Mouse (Mus musculus) left cerebral cortex, adult 2 months (tissue): ENCODE data around the gene Tia1. TPM values are rescaled to one million over a fixed set of nuclear protein-coding genes. Genes with fewer than 3 reads are reported as not detected.

ENCODE experiments used
- DNase-seq, 2 experiments: peaks; one replicate each; pipeline ENCODE4 v3.0.0; 2021 to 2022; ENCODE audit warnings: low spot score in 2 of 2, mixed read lengths in 1 of 2; ENCODE audit errors: extremely low spot score in 1 of 2
- H3K27ac ChIP-seq: fragments of 200-600 bp; 2 replicates; pipeline ENCODE4 v1.8.1; 2022
- H3K4me3 ChIP-seq: fragments of 200-600 bp; 2 replicates; pipeline ENCODE4 v1.8.1; 2022
- CTCF ChIP-seq: fragments of 200-600 bp; IDR thresholded peaks from 2 replicates; pipeline ENCODE4 v1.8.1; 2022; ENCODE audit warnings: antibody characterized with exemption, mild to moderate bottlenecking, moderate library complexity
- intact Hi-C: fragments of 180-260 bp; cut with DNase I; formaldehyde crosslinking; loops from one replicate; pipeline ENCODE4 v1.15.1; 2025
- total RNA-seq, 2 experiments: library from RNA; stranded (reverse); gene quantifications; 2 replicates each; pipeline ENCODE4 v1.2.3; 2021

The Tia1 gene
- total RNA-seq, 2 experiments from 2014 or later = 117 to 119 TPM

- Histone ChIP-seq H3K27ac (peak overlapping the region; percentile 100), H3K4me3 (peak overlapping the region; percentile 69)
- no peak for TF ChIP-seq CTCF
- intact Hi-C loops = no loop called here
- DNase-seq = no peak
Measured at GRCm38 (mm10) chr6:86402681-86403607, 1.1 kb upstream of the Tia1 start.

DNA sequence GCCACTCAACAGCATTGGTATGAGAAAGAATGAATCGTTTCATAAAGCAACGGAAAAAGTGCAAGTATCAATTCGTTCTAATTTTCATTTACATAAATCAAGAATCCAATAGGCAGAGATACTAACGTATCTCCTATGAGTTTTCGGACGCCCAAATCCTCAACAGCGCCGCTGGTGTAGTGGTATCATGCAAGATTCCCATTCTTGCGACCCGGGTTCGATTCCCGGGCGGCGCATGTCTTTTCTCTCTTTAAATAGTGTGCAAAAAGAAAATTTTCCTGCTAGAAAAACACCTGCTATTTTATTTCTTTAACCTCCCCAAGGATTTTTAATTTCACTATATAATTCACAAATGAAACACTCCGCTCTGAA lies 305 bp upstream of the Tia1 start:
- Histone ChIP-seq H3K4me3 (peak overlapping the region; percentile 69), H3K27ac (peak overlapping the region; percentile 100)
- TF ChIP-seq CTCF = no peak; the same call in none of the 2 replicates
- intact Hi-C loops = loop anchor here (1.0 kb wide), 1 partner anchor 124 kb away; no protein-coding TSS in a partner anchor
- peak; percentile 88 to 94 for DNase-seq

DNA sequence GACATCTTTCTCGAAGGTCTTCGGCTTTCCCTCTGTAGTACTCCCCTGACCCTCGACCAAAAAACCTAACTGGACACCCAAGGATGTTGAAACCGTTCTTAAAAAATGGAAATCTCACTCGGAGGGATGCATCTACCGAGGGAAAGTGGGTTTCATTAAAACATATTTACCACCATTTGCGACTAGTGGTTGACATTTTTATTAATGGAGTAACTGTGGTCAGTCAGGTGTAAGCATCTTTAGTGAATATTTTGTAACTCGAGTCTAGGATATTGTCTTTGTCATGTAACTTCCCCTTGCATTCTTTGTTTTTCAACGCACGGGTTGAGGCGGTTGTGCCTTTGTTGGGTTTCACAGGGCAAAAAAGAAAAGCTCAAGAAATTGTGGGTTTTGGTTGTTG lies 977 bp downstream of the Tia1 start:
- intact Hi-C loops = loop anchor here (1.0 kb wide), 1 partner anchor 122 kb away; no protein-coding TSS in a partner anchor
- peak overlapping the region; percentile 100 for H3K27ac ChIP-seq
- DNase-seq = no peak
- H3K4me3 ChIP-seq = peak overlapping the region; percentile 69
- TF ChIP-seq CTCF = no peak

GRCm38 (mm10) chr6:86406306-86406705 lies 2.3 kb downstream of the Tia1 start:
- Histone ChIP-seq H3K4me3 (no peak overlapping the region), H3K27ac (no peak overlapping the region)
- no peak for TF ChIP-seq CTCF
- DNase-seq = no peak
- intact Hi-C loops = no loop called here

- DNase-seq = no peak
- Histone ChIP-seq H3K27ac (no peak overlapping the region), H3K4me3 (no peak overlapping the region)
- no peak for TF ChIP-seq CTCF
- intact Hi-C loops = no loop called here
Measured at GRCm38 (mm10) chr6:86418711-86419110, 14.7 kb downstream of the Tia1 start.

DNA sequence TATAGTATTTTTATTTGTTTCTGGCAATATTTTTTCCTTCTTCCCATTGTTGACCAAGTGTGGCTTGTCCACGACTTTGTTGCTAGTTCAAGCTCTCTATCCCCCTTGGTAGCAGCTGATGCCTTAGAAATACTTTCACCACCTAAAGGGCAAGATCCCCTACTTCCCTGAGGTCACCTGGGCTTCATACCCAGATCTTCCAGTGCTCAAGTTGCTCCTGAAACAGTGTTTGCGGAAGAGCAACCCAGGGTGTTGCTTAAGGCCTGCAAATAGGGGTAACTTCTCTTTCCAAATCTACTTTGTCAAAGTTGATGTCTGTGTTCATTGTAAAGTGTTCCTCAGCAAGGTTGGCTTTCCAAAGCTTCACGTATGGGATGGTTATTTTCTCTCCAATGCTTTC lies 15.2 kb downstream of the Tia1 start:
- Histone ChIP-seq H3K27ac (no peak overlapping the region), H3K4me3 (no peak overlapping the region)
- no peak for TF ChIP-seq CTCF
- no peak for DNase-seq
- intact Hi-C loops = no loop called here

- H3K27ac ChIP-seq = no peak overlapping the region
- no peak overlapping the region for H3K4me3 ChIP-seq
- DNase-seq = no peak
- TF ChIP-seq CTCF = peak; percentile 38
- intact Hi-C loops = no loop called here
Measured at GRCm38 (mm10) chr6:86420491-86420890, 16.5 kb downstream of the Tia1 start.

- no peak for DNase-seq
- Histone ChIP-seq H3K27ac (no peak within 1 kb of the TSS), H3K4me3 (no peak within 1 kb of the TSS)
- intact Hi-C loops = no loop called here
- TF ChIP-seq CTCF = no peak
Measured at GRCm38 (mm10) chr6:86426358-86426757, 22.3 kb downstream of the Tia1 start, which contains the start of gene Gm44790. Gene Gm44790, plus strand, starts transcription at chr6:86426658.

DNA sequence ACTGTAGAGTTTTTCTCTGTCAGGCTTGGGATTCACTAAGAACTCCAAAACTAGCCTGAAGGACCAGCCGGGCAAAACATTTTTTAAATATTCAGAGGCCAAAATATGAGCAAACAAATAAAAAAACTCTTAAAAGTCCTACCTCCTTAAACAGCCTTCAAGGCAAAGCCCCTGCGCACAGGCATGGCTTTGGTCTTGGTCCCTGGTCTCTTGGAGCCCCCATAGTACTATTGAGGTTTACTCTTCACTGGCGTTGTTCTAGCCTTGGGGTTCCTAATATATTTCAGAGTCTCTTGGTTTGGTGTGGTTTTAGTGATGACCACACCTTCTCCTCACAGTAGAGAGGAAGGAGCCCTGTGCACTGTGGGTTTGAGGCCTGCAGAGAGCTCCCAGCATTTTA lies 27.5 kb downstream of the Tia1 start:
- intact Hi-C loops = no loop called here
- no peak for DNase-seq
- TF ChIP-seq CTCF = no peak
- H3K27ac ChIP-seq = no peak overlapping the region
- H3K4me3 ChIP-seq = no peak overlapping the region

DNA sequence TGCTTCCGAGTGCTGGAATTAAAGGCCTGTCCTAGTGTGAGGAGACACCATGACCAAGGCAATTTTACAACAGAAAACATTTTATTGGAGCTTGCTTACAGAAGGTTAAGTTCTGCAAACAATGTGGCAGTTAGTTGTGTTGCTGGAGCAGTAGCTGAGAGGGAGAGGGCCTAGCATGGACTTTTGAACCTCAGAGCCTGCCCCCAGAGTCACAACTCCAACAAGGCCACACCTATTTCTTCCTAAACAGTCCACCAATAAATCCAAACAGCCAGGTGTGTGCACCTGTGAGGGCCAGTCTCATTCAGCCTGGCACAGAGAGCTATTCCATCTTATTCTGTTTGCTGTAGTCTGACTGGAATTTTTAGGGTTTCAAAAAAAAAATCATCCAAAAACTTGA lies 29.7 kb downstream of the Tia1 start:
- intact Hi-C loops = no loop called here
- no peak for TF ChIP-seq CTCF
- Histone ChIP-seq H3K4me3 (no peak overlapping the region), H3K27ac (no peak overlapping the region)
- DNase-seq = no peak

DNA sequence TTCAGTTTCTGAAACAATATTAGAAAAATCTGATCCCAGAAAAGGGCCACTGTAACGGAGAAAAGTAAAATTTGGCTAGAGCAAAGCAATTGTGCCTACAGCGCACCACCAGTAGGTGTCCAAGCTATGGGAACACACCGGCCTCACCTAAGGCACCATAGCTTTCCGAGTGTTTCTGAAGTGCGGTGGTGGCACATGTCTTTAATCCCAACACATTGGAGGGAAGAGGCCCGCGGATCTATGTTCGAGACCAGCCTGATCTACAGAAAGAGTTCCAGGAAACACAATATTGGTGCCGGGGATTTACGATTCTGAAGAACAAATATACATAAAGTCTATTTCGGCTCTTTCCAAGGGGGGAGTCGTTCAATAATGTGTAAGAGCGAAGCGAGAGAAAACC lies 33.7 kb downstream of the Tia1 start:
- intact Hi-C loops = loop anchor here (1.0 to 5.0 kb wide), 2 partner anchors 89 to 235 kb away; partner anchors contain the start of gene Pcbp1
- DNase-seq = peak; percentile 20
- Histone ChIP-seq H3K27ac (peak overlapping the region; percentile 98), H3K4me3 (peak overlapping the region; percentile 65)
- TF ChIP-seq CTCF = peak; percentile 62

DNA sequence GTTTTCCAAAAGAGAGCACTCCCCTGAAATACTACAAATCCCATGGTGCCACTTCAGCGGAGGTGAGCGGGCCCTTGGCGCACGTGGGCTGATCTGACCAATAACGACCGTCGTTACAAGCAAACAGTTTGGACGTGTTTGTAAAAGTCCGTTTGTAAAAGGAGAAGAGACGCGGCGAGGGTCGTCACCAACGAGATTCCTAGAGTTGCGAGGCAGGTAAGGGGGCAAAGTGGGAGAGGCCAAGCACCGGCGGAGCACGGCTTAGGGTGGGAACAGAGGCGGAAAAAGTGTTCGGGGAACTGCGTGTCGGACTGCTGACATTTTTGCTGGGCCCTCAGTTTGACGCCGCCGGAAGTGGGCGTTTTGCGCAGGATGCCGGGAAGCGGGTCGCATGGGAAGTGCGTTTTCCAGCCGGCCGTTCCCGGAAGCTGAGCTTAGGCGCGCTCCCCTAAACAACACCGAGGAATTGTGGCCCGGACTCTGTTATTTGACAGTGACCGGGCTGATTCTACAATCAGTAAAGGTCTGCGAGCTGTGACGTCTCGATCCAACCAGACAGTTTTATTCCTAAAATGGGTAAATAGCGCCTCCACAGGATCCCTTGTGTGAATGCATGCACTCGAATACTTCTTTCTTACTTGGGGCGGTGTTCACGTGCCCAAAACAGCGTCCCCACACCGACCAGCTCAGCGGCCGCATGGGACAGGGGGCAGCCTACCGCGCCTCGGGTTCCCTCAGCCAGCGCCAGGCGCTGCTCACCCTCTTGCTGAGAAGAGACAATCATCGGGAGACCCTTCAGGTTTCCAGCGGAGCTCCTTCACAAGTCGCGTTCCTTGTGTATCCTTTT lies 34.5 kb downstream of the Tia1 start, which contains the start of gene C87436:
Gene C87436 (plus strand): TSS at position 103 of the 847 bp plus-strand sequence.
- peak; percentile 65 for TF ChIP-seq CTCF
- intact Hi-C loops = loop anchor here (1.0 to 5.0 kb wide), 2 partner anchors 88 to 234 kb away; partner anchors contain the start of gene Pcbp1
- H3K27ac ChIP-seq = peak within 1 kb of the TSS; percentile 98
- DNase-seq = peak; percentile 95 to 98
- H3K4me3 ChIP-seq = peak within 1 kb of the TSS; percentile 65
